Mouse (Mus musculus) embryo, embryonic 10.5 days (tissue): ENCODE results near the gene Spdya.
"Not testable (repeated sequence)": the region's sequence is repeated elsewhere in the genome, so short reads cannot be mapped to it uniquely, and the experiment has no call there.

ENCODE experiments used
- DNase-seq: peaks from one replicate; pipeline ENCODE4 v3.0.0-alpha.2; 2015; ENCODE audit warnings: low spot score

Spdya gene

DNA sequence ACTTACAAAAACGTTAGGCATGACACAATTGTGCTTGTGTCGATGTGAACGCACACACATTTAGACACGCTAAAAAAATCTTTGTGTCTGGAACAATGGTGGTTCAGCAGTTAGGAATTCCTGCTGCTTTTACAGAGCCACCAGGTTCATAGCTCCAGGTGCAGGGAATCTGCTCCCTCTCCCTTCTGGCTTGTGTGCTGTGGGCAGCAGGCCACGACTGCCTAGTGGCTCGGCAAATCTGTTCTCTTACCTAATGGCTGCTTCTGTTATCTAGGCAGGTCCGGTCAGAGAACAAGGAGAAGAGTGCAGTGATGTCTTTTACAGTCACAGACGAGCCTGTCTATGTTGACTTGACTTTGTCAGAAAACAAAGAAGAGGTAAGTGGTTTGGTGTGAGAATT lies 81.5 kb downstream of the Spdya start:
- DNase-seq: no peak

DNA sequence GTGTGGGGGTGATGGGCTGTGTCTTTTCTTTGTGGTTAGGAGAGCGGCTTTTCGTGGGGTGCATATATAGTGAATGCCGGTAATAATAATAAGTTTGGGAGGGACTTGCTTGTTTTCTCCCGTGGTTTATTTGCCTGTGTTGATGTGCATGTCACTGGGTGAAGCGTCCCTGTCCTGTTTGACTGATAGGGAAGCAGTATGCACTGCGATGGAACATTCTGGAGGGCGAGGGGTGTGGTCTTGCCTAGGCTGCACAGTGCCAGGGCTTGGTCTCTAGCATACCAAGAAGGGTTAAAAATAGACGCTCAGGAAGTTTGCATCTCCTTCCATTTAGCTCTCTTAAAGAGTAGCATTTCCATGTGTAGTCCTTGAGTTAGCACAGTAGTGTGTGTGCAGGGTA lies 84.9 kb downstream of the Spdya start:
- no peak for DNase-seq

DNA sequence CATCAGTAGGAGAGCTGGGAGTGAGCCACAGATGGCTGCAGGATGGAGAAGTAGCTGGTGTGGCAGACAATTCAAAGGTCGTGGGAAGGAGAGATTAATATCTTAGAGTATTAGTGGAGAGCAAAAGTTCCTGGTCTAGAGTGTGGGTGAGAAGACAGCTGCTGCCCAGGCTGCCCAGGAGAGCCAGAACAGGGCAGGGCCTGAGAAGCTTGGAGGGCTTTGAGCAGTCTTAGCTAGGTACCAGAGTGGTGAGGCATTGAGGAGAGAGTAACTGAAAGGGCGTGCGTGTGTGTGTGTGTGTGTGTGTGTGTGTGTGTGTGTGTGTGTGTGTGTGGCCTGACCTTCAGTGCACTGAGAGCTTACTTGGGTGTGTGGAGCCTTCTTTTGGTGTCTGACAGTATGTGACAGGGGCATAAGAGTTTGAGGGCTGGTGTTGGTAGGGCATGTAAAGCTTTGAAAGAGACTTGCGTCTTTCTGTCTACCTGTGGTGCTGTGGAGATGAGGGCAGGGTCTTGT lies 85.9 kb downstream of the Spdya start:
- DNase-seq: no peak

DNA sequence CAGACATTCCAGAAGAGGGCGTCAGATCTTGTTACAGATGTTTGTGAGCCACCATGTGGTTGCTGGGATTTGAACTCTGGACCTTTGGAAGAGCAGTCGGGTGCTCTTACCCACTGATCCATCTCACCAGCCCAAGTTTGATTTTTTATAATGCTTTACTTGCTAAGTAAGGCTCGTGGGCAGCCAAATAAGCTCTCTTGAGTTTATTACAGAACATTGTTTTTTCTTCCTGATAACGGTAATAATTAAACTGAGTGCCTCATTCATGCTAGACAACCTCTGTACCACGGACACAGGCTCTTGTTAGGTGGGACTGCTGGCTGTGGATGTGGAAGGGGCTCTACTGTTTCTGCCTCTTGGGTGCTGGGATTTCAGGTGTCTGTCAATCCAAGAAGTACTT lies 87.2 kb downstream of the Spdya start:
- DNase-seq: not testable (repeated sequence)
